Mouse (Mus musculus) G1E (cell line): Measurements from ENCODE around the gene Fam122c.

Experiments
- CTCF ChIP-seq: IDR thresholded peaks from 2 replicates; pipeline ENCODE4 v1.5.1; 2012; ENCODE audit warnings: low read depth, low read length, inconsistent platforms, mixed read lengths
- GATA1 ChIP-seq: IDR thresholded peaks from 2 replicates; pipeline ENCODE4 v1.6.1; 2012; ENCODE audit warnings: borderline replicate concordance, low read length, inconsistent platforms, mixed read lengths
- TAL1 ChIP-seq: conservative IDR thresholded peaks from 2 replicates; pipeline ENCODE4 v1.6.1; 2012; ENCODE audit warnings: low read depth, low read length, inconsistent platforms, mixed read lengths

GRCm38 (mm10) chrX:53231965-53232364, 41.3 kb upstream of the Fam122c start:
- no peak for TF ChIP-seq CTCF
- TF ChIP-seq TAL1, result no peak
- TF ChIP-seq GATA1, result no peak
